Mouse (Mus musculus) kidney, postnatal 25 days (tissue): ENCODE measurements around the gene Gm10961.

Experiments used
- DNase-seq, 2 experiments: peaks; one replicate each; pipeline ENCODE4 v3.0.0; 2021; ENCODE audit warnings: mixed read lengths in 2 of 2

Gm10961 gene

DNA sequence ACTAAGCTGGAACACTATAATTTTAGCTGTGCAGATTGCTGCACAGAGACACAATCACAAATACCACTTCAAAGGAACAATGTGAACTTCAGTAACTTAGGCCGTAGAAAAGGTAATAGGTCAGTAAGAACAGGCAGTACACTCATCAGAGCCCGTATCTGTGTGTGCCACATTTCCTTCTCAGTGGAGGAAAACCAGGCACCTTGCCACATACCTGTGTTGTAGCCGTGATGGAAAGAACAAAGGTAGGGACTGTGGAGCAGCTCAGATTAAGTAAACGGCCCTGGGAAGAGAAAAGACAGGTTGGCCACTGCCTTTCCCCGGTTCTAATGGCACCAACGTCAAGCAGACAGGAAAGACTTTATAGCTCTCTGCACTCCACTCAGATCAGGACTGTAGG is 36.3 kb downstream of the Gm10961 start:
- no peak for DNase-seq

DNA sequence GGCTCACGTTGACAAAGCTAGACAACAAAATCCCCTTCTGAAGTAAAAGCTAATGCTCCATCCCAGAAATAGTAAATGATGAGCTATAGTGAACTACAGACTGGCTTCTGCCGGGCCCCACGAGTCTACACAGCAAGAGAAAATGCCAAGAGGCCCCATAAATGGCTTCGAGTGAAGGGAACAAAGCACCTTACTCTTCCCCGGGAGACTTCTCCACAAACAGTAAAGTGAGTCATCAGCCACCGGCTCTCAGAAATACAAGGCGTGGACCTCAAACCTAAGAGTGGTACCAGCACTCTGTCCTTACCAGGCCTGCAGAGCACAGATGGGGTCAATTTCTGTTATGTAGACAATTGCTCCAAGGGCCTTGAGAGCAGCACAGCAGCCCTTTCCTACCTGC is 37.7 kb downstream of the Gm10961 start:
- no peak for DNase-seq

DNA sequence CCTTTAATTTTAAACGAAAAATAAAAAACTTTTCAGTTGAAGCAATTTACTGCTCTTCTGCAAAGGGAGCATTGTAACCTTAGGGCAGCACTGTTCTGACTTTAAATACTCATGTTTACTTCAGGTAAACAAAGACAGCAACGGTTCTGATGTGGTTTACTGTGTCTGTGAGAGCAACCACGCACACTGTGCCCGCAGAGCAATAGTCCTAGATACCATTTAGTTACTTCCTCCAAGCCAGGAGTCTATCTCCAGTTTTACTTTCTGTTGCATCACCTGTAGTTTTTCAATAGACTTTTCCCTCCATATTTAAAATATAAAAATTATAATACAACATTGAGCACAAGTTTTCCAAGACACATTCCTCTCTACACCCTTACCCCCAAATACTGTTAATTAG is 39.4 kb downstream of the Gm10961 start:
- DNase-seq, result no peak

DNA sequence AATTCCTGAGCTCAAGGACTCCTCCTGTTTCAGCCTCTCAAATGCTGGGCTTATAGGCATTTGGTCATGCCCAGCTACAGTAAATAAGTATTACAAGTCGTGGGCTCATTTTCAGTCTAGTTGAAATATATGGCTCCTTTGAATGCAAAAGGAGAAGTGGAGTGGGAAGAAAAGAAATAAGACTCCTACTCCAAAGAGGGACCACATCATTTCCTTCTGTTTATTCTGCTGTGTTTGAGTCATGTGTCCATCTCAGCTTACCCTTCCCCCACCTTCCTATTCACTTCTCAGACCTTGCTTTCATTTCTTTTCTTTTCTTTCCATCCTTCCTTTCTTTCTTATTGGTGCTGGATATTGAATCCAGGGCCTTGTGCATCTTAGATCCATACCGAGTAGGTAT is 40.4 kb downstream of the Gm10961 start:
- no peak for DNase-seq

DNA sequence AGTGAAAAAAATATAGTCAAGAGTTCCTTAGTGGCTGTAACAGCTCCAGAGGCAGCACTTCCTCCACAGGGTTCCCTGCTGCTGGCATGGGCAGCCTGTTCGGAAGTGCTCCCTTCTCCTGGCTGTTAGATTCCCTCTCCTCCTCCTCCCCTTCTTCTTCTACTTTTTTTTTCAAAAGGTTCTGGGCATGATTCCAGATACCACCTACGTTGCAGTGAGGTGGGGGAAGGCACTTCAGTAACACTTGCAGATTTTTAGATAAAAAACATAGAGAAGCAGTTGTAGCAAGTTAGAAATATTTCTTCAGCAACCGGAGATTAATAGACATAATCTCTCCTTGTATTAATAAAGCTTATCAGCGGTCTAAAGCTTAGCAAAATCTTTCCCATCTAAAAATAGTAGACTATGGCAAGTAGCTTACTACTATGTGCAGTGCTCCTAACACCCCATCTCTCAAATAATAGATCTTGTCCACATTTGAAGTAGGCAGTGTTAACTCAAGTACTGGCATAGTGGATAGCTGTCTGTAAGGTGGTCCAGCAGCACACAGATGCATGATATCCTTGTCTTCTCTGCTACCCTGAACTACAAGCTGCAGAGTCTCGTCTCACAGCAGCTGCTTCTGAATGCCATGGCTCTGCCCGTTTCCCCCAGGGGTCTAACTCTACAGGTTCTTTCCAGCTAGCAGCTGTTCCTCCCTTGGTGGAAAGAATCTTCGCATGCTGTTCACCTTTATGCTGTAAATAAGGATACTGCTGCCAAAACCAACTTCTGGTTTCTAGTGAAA is 49.9 kb downstream of the Gm10961 start:
- DNase-seq, result peak; percentile 39 to 69
